Mouse (Mus musculus) hindlimb bud, embryonic 11.5 days (tissue): Measurements from ENCODE around the gene Dhdh.

Experiments used
- DNase-seq: peaks from one replicate; pipeline ENCODE4 v3.0.0-alpha.2; 2012; ENCODE audit warnings: low read depth, low spot score; ENCODE audit errors: extremely low spot score

Dhdh gene

DNA sequence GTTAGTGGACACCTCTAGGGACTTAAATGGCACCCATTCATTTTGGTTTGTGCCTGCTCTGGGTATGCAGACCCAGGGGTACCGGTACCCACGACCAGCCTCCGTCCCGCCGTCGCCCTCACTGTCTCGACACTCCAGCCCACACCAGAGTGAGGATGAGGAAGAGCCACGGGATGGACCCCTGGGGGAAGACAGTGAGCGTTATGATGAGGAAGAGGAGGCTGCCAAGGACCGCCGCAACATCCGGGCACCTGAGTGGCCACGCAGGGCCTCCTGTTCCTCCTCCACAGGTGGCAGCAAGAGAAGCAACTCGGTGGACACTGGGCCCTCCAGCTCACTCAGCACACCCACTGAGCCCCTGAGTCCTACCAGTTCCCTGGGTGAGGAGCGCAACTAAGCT, 33.6 kb downstream of the Dhdh start:
- no peak for DNase-seq

DNA sequence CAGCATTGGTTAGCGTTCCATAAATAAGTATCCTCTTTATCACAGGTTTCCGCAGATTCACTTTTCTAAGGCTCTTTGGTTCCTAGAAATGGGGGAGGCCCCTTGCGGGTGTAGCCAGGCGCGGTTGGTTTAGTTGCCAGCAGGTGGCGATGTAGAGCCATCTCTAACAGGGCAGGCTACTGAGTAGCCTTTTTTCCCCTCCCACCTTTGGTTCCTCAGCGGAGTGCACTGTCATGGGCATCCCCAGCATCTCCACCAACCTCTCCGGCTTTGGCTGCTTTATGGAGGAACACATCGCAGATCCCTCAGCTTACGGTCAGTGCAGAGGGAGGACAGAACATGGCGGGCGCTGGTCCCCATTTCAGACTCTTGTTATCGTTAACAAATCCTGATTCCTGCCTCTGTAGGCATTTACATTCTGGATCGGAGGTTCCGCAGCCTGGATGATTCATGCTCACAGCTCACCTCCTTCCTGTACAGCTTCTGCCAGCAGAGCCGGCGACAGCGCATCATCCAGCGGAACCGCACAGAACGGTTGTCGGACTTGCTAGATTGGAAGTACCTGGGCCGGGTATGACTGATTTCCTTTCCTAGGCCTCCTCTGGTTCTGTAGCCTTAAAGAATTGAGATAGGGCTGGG, 37.1 kb downstream of the Dhdh start:
- no peak for DNase-seq

DNA sequence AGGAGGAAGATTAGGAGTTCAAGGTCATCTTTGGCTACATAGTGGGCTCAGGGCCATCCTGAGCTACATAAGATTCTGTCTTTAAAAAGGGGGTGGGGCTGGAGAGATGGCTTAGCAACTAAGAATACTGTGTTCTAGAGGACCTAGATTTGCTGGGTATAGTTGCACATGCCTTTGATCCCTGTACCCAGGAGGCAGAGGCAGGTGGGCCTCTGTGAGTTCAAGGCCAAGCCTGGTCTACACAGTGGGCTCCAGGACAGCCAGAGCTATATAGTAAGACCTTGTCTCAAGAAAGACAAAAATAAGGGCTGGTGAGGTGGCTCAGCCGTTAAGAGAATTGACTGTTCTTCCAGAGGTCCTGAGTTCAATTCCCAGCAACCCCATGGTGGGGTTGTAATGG, 38.6 kb downstream of the Dhdh start:
- DNase-seq, result no peak

DNA sequence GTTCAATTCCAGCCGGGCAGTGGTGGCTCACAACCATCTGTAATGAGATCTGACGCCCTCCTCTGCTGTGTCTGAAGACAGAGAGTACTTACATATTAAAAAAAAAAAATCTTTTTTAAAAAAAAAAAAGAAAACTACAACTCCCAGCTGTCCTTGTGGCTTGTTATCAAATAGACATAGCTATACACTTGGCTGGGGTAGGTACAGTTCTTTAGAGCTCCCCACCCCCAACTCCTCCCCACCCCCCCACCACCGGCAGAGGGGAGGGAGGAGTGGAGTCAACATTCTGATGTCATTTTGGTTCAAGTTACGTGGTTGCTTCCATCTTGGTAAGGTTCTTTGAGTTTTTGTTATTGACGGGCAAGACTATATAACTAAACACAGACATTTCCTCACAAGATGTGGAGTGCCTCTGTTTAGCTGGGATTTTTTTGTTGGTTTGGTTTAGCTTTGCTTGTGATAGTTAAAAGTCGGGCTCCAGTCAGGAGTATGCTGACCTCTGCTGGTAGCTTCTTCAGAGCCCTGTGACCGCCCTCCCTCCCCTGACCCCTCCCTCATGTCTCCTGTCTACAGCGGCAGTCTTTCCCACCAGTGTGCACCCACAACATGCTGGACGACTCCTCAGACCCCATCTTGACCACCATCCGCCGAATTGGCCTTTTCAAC, 41.1 kb downstream of the Dhdh start:
- DNase-seq, result no peak

DNA sequence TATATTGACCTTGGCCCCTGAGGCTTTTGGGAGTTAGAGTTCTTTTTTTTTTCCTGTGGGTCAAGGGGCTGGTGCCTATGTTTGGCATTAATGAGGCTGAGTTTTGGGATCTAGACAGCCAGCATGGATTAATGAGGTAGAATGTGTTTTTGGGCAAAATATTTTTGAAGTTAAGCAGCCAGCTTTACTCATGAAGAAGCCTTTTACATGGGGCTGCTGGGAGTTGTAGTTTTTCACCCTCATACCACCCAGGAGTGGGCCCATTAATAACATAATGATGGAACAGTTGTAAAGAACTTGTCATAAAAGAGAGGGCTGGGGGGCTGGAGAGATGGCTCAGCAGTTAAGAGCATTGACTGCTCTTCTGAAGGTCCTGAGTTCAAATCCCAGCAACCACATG, 42.0 kb downstream of the Dhdh start:
- no peak for DNase-seq

DNA sequence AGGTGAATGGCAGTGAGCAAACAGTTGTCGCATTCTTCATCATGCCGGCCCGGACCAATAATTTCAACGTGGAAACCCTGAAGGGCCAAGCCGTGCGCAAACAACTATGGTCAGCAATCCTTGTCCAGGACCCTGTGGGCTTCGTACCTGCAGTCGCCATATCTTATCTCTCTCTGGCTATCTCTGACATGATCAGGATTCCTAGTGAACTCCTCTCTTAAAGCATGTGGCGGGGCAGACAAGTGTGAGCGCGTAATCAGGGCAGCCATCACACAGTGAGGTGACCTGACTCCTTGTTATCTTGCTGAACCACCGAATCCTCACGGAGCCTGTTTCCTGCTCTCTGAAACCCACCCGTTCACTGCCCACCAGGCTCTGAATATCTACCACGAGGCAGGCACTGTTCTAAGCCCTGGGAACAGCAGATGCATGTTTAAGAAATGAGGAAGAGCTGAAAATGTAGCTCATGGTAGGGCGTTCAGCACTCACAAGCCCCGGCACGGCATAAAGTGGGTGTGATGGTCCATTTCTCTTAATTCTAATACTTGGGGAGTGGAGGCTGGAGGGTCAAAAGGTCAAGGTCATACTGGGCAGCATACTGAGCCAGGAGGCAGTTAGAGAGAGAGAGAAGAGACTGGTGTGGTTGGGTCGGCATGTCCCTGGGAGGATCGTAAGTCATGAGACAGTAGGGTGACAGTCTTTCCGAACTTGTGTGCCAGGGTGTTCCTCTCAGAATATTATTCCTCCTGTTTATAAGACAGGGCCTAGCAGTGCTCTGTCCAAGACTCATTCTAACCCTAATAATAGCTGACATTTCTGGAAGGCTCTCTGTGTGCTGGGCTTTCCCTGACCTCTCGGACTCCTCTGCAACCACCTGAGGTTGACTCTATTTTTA, 44.8 kb downstream of the Dhdh start:
- no peak for DNase-seq

DNA sequence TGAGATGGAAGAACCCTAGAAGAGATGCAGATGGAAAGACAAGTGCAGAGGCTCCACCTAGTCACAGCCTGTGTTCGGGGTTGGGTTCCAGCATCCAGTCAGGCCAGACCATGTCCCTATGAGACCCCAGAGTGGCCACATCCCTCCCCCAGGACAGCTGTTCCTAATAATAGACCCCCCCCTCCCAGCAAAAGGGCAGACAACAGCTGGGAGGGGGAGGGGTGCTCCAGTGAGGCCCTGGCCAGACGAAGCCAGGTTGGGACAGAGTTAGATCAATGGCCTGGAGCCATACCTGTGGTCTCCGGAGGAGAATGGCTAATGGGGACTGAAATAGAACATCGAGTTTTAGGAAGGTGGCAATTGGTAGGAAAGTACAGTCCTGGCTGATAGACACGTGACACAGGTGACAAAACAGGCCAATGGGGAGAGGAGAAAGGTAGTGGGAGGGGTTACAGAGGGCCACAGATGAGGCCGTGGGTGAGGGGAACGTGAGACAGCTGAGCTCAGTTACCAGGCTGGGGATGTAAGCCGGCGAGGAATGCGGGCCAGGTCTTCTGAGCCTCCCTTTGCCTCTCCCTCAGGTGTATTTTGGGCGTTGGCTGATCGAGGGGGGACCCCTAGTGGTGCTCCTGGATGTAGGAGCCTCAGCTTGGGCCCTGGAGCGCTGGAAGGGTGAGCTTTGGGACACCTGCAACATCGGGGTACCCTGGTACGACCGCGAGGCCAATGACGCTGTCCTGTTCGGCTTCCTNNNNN, 50.9 kb downstream of the Dhdh start, which contains the start of gene Ruvbl2:
Gene Ruvbl2 (minus strand): TSS at position 576 of the 756 bp plus-strand sequence.
- no peak for DNase-seq

DNA sequence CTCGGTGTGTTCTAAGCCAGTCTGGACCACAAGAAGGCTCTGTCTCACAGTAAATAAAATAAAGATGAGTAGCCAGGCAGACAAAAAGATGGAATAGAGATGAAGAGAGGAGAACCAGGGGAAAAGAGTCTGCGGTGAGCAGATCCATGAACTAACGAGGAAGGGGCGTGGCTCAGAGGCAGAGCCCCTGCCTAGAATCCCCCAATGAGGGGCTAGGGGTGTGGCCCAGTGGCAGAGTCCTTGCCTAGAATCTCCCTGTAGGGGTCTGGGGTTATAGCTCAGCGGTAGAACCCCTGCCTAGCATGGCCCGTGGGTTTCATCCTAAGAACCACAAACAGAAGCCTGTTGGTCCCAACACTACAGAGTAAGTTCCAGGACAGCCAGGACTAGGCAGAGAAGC, 51.6 kb downstream of the Dhdh start:
- DNase-seq, result no peak

DNA sequence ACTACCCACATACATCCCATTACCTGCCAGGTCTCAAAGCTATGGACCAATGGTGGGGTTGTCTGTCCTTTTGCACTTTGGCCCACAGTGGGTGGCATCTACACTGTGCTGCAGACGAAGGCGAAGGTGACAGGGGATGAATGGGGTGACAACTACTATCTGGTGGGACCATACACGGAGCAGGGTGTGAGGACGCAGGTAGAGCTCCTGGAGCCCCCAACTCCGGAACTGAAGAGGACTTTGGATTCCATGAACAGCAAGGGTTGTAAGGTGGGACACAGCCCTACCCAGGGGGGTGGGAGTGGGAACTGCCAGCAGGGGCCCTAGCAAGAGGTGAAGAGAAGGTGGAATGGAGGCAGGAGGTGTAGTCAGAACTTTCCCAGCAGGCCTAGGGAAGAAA, 52.2 kb downstream of the Dhdh start:
- DNase-seq, result no peak

DNA sequence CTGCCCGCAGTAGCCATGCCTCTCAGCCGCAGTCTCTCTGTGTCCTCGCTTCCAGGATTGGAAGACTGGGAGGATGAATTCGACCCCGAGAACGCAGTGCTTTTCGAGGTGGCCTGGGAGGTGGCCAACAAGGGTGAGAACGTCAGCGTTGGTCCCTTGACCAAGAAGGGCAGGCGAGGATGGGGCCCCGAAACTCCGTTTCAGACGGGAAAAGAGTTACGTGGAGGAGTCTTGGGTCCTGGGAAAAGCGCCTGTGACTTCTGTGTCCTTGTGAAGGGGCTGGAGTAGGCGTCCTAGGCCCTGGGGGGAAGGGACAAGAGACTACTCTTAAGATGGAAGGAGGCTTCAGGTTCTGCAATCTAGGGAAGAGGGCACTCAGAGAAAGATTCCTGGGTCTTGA, 53.6 kb downstream of the Dhdh start:
- no peak for DNase-seq

DNA sequence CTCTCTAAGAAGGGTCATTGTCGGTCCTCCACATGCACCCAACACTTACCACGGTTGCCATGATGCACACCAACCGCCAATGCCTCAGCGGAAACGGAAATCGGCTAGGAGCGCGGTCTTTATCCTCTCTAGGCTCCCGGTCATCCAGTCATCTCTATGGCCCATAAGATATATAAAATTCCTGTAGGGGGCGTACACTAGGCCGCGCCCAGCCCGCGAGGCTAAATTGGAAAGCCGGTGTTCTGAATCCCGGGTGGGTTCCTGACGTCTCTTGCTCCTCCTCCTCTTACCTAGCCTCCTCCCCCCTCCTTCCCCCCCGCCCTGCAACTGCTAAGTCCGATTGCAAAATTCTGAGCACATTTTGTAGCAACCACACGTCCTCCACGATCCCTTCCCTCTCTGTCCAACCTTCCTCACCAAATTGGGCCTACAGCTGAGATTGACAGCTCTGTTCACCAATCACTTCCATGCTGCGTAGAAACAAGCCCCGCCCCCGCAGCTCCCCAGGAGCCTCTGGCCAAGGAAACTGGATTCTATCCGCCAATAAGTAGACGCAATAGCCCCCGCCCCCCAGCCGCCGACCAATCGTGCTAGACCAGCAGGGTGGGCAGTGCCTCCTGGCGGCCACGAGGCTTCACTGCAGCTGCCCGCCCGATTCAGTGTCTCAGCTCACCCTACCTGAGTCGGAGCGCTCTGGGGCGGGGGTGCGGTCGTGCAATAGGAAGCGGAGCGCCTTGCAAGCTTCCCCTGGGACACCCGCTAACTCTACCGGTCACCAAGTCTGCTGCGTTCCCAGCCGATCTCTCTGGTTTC, 54.2 kb downstream of the Dhdh start, which contains the start of gene Gys1:
Gene Gys1 (plus strand): TSS at position 642 of the 813 bp plus-strand sequence.
- peak; percentile 99 for DNase-seq

DNA sequence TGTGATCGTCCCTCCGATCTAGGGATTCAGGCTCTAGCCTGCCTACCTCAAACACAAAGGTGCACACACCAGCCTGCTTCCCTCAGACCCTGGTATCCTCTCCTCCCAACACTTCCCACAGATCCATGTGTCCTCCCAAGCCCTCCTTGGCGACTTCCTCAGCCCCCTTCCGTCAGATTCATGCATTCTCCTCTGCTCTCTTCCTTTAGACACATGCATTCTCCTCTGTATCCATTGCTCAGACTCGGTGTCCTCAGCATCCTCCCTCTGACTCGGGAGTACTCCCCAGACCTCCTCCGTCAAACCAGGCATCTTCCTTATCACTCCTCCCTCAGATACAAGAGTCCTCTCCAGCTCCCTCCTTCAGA, 54.8 kb downstream of the Dhdh start:
- DNase-seq, result no peak

DNA sequence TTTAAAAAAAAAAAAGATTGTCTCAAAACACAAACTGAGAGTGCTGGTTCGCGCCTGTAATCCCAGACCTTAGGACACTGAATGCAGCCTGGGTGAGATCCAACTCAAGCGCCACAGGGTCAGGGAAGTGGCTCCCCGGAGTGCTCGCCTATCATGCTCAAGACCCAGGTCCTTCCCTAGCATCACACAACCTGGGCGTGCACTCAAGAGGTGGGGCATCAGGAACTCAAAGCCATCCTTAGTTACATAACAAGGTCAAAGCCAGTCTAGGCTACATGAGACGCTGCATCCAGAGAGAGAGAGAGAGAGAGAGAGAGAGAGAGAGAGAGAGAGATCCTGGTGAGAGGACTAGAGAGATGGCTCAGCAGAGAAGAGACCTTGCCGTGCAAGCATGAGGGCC, 62.0 kb downstream of the Dhdh start:
- DNase-seq, result no peak

DNA sequence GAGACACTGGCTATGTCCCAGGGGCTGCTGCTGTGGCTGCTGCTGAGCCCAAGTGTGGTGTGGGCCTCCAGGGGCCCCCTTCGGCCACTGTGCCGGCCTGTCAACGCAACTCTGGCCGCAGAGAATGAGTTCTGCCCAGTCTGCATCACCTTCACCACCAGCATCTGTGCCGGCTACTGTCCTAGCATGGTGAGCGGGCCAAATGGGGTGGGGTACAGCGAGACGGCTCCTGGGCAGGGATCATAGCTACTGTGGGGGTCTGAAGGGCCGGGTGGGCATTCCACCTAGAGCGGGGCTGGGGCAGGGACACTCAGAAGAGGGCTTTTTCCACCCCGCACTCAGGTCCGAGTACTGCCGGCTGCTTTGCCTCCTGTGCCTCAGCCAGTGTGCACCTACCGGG, 67.4 kb downstream of the Dhdh start:
- no peak for DNase-seq
